Mouse (Mus musculus): ENCODE results near the gene Boc.

The Boc gene

DNA sequence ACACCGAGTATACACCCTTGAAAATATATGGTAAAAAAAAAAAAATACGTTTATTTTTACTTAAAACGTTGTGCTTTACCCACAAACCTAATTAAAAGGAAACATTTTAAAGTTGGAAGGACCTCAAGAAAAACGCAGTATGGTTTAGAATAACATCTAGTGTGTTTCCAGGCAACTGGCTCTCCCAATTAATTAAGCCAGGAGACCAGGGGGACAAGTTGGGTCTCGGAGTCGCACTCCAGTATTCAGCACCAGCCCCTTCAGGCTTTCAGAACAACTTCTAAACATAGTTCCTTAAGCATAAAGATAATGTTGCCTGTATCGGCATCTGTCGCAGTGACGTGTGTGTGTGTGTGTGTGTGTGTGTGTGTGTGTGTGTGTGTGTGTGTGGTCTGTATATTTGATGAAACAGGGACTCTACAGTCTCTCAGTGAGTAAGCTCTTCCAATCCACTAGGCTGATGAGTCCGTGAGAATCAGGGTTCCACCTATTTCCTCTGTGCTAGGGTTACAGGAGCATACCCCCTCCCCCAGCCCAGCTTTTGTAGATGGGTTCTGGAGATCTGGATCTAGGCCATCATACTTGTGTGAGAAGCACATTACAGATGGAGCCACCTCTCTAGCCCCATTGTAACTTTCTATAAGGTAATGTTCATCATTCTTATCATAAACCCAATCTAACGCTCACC is 31.3 kb downstream of the Boc start:
- DNase-seq (ENCODE audit: low spot score): no peak

DNA sequence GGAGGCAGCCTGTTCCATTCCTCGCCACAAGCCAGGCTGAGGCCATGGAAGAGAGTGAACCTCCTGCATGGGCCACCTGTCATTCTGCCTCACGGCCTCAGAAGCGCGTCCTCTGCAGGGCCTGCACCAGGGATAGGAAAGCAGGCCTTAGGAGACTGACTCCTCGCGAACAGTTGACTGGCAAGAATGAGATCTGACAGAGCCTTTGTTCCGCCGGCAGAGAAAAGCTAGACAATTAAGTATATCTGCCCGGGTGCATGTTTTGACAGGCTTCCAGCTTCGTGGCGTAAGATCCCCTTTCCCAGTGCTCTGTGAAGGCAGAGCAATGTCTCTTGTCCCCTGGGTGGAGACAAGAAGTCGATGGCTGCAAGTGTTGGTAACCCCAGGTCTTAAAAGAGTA is 32.0 kb downstream of the Boc start:
- DNase-seq (ENCODE audit: low spot score): no peak

DNA sequence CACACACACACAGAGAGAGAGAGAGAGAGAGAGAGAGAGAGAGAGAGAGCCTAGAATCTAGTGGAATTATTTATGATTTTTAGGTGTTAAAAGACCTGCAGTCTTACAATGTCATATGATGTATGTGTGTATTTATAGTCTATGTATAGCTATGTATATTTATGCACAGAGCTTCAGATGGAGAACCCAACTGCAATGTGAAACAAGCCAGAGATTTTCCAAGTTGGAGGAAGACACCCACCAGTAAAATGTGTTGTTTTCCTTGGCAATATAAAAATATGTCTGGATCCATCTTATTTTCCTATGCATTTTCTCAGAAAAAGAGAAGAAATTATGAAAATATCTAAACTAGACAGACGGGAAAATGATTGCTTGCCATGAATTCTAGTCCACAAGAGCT is 32.7 kb downstream of the Boc start:
- DNase-seq (ENCODE audit: low spot score): no peak

DNA sequence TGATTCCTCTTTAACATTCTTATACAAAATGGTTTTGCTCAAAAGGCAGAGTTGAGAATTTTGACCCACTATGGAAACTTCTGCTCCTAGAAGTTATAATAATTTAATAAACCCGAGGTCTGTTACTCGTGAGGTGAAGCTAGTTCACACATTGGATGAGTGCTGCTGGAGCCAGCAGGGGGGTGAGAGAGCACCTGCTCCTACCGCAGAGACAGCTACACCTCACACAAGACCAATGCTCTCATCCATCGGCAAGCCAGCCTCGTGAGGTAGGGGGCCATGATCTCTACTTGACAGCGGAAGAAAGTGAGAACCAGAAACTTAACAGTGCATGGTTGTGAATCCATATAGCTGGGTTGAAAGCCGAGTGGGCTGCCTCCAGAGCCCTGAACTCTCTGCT is 35.1 kb downstream of the Boc start:
- no peak for DNase-seq (ENCODE audit: low spot score)

DNA sequence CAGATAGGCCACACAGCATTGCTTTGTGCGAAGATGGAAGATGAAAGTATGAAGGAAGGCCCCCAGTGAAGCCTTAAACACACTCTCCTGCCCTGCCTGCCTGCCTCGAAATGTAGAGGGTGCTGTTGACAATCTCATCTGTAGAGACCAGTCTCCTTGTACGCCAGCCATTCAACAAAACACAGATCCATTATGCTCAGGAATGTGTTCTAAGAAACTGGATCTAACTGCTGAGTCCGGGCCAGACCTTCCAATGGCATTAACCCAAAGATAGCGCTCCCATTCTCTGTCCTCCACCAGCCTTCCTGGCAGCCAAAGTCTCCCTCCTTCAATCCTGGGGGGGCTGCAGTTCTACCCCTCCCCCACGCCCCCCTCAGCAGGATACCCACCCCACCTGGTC is 42.2 kb downstream of the Boc start:
- no peak for DNase-seq (ENCODE audit: low spot score)

DNA sequence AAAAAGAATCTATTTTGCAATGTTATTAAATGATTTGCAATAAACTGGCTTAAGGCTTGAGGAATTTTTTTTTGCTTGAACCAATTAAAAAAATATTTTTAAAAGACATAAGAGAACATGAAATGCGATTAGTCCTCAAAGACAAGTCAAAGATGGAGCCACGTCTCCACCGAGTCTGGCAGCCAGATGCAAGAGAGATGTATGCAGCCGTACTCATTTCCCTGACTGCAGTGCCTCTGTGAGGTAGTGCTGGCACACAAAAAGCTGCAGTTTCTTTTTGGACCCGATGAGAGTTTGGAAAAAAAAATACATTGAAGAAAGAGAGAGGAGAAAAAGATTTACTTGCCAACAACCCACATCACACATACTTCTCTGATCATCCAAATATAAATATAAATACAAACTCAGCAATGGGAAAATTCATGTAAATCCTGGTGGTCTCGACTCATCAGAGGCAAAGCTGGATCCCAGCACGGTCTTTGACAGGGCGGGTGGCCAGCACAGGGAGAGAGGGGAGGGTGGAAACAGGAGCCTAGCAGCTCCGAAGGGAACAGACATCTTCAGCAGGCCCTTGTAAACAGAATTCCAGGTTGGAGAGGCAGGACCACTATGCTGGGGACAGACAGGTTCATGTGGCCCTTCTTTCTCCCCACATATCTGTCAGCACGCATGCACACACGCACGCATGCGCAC is 48.0 kb downstream of the Boc start:
- DNase-seq (ENCODE audit: low spot score): no peak

DNA sequence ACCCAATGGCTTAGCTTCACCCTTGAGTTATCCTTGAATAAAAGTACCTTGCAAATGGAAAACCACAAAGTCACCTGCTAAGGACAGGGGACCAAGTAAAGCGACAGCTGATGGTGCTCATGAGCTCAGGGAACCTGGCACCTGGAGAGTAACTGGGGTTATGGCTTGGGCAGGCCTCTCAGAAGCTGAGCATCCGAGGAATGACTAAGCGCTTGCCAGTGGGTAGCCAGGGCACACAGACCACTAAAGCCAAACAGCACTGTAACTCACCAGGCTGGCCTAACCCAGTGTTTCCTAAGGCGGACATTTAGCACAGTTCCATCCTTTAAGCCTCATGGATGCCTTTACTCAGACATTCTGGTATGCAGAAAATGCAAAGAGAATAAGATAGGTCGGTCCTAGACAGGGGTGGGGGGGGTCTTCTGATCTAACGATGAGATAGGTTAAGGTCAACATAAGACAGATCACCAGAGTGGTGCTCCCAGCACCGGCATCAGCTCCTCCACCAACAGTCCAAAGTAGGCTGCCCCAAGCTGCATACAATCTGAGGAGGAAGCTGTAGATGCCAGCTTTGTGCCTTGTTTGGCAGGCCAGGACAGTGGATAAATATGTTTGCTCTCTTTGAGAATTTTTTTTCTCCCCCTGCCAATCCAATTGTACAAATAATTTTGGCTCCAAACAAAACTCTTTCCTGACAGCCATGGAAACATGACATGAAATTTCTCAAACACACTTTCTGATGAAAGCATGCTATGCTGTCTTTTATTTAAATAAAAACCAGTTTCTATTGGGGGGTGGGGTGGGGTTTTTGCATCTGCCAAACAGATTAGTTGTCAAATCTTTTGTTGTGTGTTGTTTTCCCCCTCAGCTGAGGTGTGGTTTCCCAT is 49.0 kb downstream of the Boc start:
- DNase-seq (ENCODE audit: low spot score): no peak

DNA sequence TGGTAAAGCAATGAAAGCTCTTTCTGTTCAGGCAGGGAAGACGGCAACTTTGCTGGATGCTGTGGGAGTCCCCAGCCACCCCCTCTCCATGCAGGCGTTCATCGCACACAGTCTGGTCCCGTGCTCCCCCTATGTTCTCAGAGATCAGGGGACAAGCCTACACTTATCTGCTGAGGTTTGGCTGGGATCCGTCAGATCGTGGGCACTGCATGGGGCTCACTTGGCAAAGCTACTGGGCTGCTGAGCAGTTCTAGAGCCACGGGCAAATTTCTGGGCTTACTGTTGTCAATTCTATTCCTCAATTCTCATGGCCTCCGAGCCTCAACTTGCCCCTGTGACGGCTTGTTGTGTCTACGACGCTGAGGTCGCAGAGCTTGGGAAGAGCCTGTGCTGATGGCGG is 49.9 kb downstream of the Boc start:
- no peak for DNase-seq (ENCODE audit: low spot score)

DNA sequence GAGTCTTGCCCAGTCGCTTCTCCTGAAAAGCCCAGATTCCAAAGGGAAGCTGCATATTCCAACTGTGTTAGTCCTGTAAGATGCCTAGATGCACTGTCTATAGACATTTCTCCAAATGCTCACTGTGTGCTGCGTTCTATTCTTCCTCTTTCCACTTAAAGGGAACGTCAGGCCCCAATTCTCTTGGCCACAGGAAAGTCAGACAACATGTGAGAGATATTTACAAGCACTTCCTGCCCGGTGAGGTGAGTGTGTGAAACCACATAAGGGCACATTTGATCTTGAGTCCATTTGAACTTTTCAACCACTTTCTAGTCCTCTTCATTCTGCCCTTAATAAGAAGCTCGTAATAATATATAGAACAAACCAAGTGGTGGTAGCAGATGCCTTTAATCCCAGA is 50.7 kb downstream of the Boc start:
- no peak for DNase-seq (ENCODE audit: low spot score)

DNA sequence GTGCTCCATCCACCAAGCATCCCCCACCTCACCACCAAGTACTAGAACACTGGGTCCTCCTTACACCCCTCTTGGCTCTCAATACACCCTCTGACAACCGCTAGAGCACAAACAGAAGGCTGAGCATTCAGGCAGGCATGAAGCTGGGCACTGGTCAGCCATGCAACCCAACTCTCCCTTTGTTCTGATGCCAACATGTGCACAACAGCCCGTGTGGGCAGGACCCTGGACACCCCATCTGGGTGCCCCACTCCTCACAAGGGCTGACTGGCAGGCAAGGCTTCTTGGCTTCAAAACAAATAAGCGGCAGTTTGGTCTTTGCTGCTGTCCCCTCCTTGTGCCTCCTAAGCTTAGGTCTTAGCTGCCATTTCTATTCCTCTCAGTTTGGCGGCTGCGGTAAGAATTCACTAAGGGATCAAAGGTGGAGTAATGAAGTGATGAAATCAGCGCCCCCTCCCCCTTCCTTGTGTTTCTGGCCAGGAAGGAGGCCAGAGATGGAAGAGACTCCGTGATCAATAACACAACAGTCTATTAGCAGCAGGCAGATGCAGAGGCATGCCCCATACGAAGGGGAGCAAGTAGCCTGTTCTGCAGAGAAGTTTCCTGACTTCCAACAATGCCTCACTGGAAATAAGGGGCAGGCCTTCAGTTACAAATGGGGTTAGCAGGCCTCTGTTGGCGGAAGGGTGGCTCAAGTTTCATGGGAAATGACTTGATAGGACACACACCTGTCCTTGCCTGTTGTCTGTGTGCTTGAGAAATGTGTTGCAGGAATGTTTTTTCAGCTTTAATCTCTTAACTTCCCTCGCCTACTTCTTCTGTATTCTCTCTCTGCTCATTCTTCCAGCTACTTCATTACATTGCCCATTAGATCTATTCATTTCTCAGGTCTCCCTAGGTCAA is 51.4 kb downstream of the Boc start:
- DNase-seq (ENCODE audit: low spot score): no peak

DNA sequence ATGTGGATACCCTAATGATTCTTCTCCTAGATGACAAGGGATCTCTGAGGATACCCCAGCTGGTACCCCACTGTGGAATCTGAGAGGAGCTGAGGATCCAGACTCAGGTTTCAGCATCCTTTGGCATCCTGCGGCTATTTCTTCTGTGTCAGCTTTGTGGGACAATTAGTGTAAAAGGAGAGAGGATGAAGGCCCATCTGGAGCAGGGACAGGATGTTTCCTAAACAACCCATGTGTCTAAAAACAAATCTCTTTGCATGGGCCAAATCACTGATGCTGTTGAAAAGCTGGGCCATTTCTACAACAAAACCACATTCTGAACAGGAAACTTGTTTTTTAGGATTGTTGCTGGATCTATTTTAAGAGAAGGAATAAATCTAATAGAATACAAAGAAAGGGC is 53.5 kb downstream of the Boc start:
- no peak for DNase-seq (ENCODE audit: low spot score)

DNA sequence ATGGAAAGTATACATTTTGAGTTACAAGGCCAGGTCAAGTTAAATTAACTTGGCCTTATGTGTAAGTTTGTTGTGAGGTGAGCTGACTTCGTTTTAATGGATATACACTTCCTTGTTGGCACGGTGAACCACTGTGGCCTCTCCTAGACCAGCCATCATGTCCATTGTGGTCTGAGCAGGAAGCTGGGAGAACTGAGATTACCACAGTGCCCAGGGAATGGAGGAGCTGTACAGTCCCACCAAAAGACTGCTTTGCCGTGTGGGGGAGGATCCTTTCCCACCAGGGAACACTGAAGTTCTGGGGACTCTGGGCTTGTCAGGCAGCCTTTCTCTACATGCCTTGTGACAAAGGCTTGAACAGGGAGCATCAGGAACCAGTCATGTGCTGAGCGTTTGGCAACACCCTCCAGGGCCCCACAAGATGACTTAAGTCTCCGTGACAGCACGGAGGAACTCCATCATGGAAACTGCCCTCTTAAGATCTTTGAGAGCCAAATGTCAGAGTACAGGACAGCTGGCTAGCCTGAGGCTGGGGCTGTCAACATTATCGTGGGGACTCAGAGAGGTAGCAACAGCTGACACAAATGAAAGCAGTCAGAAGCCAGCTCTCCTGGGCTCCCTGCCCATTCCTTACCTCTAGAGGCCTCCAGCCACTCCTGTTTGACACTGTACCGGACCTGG is 55.7 kb downstream of the Boc start:
- no peak for DNase-seq (ENCODE audit: low spot score)

DNA sequence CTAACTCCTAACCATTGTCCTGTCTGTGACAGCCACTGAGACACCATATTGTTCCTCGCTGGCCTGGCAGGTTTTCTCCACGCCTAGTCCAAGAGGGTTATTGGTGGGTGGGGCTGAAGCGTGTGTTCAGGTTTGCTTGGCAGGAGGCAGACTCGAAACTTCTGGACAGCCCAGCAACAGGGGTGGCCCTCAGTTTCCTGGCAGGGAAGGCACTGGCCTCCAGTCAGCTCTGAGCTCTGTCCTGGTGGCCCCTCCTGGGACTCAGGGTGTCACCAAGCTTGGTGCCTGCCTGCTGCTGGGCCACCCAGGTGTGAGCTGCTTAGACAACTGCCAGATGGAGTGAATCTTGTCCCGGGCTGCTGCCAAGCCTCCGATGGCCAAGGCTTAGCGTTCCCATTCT is 56.4 kb downstream of the Boc start:
- no peak for DNase-seq (ENCODE audit: low spot score)

DNA sequence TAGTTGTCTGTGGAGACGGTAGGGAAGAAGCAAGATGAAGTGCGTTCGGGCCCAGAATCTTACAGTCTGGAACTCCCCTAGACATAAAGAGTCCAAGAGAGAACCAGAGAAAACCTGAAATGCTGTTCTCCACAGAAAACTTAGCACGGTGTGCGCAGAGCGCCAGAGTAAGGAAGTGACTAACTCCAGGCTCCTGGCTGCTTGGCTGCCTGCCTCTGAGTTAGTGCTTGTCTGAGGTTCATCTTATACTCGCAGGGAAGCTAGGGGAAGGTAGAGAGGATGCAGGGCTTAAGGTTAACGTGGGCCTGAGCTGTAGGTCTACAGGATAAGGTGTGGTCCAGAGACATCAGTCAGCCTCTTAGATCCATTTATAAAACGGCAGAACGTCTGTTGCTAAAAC is 56.9 kb downstream of the Boc start:
- DNase-seq (ENCODE audit: low spot score): no peak

DNA sequence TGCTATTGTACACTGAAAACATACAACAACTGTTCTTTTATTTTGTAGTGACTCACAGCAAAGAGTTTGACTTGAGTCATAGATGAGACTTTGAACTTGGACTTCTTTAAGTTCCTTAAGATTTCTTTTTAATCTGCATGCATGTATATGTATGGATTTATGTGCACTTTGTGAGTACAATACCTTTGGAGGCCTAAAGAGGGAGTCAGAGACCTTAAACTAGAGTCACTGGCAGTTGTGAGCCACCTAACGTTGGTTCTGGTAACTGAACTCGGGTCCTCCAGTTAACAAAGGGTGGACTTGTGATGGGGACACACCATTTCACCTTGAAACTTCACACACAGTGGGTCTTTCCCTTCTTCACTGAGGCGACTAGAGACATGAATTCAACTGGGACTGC is 60.2 kb downstream of the Boc start:
- no peak for DNase-seq (ENCODE audit: low spot score)

DNA sequence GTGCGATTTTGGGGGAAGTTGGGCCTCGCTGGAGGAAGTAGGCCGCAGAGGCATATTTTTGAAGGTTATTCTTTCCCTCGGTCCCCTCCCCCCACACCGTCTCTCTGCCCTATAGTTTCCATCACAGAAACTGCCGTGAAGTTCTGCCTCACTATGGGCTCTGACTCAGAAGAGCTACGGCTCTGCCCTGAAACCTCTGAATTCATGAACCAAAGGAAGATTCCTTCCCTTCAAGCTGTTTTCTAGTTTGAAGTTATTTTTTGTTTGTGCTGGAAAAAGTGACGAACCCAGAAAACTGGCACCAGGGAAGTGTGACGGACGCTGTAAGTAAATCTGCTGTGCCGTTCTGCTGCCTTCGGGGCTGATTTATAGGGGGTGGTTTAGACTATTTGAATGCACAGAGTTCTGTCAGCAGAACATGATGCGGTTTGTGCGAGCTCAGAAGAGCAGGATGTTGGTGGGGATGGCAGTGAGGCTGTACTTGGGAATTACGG is 61.7 kb downstream of the Boc start:
- DNase-seq (ENCODE audit: low spot score): no peak

DNA sequence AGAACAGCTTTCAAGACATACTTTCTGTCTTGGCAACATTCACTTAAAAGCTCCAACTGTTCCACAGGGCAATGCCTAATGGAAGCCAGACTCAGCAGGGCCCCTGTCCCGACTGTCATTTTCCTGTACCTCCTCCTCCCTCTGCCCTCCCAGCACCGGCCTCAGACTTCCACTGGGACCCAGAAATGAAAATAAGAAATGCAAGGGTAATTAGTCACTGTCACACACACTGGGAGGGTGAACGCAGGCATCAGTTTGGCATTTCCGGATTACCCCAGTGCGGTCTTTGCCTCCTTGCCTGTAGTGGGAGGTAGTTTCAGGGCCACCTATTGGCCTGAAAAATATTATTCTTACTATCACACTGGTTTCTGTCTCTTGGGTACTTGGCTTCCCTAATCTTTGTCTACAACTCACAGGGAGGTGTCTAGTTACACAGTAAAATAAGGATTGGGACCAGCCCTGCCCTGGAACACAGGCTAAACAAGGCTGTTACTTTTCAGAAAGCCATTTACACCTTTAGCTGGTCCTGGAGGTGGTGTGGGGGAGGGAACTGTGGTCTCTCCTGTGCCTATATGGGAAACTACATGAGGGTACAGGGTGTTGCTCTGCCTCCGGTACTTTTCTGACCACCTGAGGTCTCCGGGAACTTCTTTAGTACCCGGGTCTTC is 64.1 kb downstream of the Boc start:
- DNase-seq (ENCODE audit: low spot score): no peak

DNA sequence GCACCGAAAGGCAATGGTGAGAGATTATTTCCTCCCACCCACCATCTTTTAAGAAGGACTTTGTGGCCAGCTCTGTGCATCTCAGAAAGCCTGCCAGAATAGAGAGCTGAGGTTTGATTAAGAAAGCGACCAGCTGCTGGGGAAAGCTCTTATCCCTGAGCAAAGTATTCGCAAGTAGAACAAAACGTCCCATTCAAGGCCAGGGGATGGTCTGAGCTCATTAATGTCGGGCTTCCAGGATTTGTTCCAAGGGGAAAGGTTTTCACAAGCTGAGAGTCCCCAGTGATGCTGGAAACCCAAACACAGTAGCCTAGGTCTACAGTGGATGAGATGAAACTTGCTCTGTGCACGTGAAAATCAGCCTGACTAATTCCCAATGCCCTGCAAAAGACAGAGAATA is 64.8 kb downstream of the Boc start:
- no peak for DNase-seq (ENCODE audit: low spot score)

DNA sequence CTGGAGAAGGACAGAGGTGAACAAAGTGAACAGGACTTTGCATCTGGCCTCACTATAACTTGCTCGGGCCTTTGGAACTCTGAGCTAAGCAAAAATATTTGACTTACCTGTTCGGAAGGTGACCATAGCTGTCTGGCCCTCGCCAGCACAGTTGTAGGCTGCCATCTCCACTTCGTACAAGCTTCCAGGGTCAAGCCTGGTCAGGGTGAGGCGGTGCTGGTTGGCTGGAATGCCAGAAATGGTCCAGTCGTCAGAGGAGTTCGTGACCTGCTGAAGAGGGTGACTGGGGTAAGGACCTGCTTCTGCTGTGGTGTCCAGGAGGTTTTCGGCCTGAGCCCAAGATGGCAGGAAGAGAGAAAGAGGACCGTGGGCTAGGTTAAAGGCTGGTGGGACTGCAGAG is 66.0 kb downstream of the Boc start:
- DNase-seq (ENCODE audit: low spot score): no peak

DNA sequence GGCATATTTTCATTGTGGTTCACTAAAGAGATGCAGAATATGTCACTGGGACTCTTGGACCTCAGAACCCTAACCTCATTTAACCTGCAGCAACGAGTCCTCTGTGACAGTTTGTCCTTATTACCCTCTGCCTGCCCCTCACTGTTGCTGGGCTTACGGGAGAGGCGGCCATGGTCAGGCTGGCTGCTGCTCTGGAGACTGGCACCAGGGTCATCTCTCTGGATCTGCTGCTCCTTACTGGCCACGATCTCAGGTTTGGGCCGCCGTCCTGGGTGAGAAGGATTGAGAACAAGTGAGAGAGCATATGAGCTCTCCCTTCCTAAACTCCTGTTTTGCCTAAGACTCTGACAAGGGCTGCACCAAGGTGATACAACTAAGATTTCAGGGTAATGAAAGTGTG is 66.5 kb downstream of the Boc start:
- DNase-seq (ENCODE audit: low spot score): no peak

DNA sequence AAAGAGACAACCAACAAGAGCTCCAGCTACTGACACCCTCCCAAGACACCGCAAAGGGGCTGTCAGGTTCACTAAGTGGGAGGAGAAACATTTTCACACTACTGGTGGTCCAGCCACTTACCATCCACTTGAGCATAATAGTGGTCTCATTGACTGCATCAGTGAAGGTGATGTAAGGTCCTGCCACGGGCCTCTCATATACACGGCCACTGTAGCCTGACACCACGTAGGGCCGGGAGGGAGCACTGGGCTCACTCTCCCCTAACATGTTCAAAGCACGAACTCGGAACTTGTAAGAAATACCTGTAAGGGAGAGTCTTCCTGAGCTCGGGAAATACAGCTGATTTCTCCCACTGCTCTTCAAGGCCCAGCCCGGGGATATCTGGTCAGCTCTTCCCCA is 67.6 kb downstream of the Boc start:
- no peak for DNase-seq (ENCODE audit: low spot score)
